Mouse (Mus musculus) layer of hippocampus, adult 2 months (tissue): ENCODE results near the gene Acsm2. TPM values are rescaled to one million over a fixed set of nuclear protein-coding genes. Genes with fewer than 3 reads are reported as not detected.
A peak's percentile ranks its signal among the peaks of the same experiment; 100 is the strongest.

ENCODE experiments used
- DNase-seq, 2 experiments: peaks; one replicate each; pipeline ENCODE4 v3.0.0; 2022; ENCODE audit warnings: low spot score in 2 of 2
- H3K27ac ChIP-seq: fragments of 200-600 bp; 2 replicates; pipeline ENCODE4 v1.8.1; 2022
- H3K4me3 ChIP-seq: fragments of 200-600 bp; 2 replicates; pipeline ENCODE4 v1.8.1; 2022; ENCODE audit warnings: mild to moderate bottlenecking
- CTCF ChIP-seq: fragments of 200-600 bp; conservative IDR thresholded peaks from 2 replicates; pipeline ENCODE4 v1.8.1; 2022; ENCODE audit warnings: antibody characterized with exemption, mild to moderate bottlenecking, moderate library complexity
- long read RNA-seq, 2 experiments: library from polyadenylated mRNA; stranded (forward); transcript quantifications; one replicate each; pipeline ENCODE4 v2.0.0; 2021; ENCODE audit warnings: borderline mapping rate in 2 of 2
- total RNA-seq, 2 experiments: library from RNA; stranded (reverse); gene quantifications; 2 replicates each; pipeline ENCODE4 v1.2.3; 2021

Acsm2 gene
- not detected for total RNA-seq
- long read RNA-seq, experiment 1 = 0 reads
- long read RNA-seq, experiment 2 = 0 reads

DNA sequence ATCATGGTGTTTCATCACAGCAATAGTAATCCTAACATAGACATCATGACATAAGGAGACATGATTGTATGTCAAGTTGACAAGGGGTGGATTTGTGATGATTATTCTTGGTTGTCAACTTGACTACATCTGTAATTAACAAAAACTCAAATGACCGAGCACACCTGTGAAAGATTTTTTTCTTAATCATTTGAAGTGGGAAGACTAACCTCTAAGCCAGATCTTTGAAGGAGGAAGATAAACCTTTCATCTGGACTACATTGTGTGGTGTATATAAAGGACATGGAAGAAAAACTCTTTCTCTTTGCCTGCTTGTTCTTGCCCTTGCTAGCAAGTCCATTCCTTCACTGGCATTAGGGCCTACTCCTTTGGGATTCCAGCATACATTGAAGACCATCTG, at the start of gene Acsm2:
Gene Acsm2, plus strand, starts transcription at position 301 of the 400 bp plus-strand sequence.
- Histone ChIP-seq H3K27ac (no peak within 1 kb of the TSS), H3K4me3 (no peak within 1 kb of the TSS)
- DNase-seq = no peak
- TF ChIP-seq CTCF = no peak

DNA sequence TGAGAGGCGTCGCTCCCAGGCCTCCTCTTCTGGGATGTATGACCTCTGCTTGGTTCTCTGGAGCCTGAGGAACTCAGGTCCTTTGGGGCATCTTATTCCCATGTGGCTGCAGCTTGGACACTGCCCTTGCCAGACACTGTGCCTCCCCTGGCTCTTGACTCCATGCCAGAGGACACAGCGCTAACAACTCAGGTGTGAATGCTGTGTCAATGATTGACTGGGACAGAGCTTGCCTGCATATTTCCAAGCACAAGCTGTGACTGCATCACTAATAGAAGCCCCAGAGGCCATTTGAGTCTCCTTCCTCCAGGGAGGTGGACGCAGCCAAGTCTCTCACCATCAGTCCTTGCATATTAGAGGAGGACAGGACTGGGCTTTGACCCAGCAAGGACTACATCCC, 43.0 kb upstream of the Acsm2 start:
- H3K27ac ChIP-seq = no peak overlapping the region
- no peak for DNase-seq
- TF ChIP-seq CTCF = no peak
- no peak overlapping the region for H3K4me3 ChIP-seq

DNA sequence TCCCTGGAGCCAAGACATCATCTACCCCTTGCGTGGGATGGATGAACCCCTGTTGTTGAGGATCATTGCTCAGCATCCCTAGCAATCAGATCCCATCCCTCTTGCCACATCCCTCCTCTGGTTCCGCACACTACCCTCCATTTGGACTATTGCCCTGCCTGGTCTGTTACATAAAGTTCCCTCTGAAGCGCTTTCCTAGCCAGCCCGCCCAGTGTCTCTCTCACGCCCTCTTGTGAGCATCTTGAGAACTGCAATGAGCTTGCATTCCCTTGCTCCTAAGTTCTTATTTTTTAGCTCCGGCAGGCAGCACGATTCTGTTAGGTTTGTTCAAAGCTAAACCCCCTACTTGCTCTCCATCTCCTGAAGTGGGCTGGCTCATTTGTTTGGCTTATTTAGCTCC, 41.1 kb upstream of the Acsm2 start:
- peak; percentile 41 to 66 for DNase-seq
- H3K4me3 ChIP-seq = no peak overlapping the region
- peak; percentile 92 for TF ChIP-seq CTCF
- H3K27ac ChIP-seq = no peak overlapping the region

DNA sequence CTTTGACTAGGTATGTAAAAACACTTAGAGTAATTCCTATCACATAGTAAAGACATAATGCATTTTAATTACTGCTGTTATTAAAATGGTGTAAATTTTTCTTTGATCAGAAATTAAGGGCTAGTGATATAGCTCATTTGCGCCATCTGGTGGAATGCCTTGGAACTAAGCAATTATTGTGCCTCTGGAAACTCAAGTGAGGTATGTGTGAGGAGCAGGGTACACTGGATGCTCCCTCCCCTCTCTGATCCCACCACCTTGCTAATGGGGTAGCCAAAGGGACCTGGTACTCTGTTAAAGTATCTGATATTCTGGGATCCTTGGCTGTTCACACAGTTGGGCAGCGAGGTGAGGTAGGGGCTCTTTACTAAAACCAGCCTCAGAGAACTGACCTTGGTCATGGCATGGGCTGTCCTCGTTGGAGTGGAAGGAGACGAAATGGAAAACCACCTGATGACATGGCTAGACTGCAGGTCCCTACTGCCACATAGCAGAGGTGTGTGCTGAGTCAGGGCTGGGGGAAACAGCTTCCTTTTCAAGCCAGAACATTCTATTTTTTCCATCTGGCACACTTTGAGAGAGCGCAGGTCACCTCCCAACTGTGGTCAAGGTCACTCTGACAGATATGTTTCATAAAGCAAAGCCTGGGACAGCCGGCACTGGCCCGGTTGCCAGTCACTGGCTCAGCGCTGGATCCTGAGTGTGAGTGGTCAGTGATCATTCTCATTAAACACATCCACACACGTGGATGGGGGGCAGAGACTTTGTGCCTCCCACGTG, 38.5 kb upstream of the Acsm2 start:
- peak; percentile 90 for TF ChIP-seq CTCF
- no peak overlapping the region for H3K27ac ChIP-seq
- DNase-seq = peak; percentile 14 to 67

DNA sequence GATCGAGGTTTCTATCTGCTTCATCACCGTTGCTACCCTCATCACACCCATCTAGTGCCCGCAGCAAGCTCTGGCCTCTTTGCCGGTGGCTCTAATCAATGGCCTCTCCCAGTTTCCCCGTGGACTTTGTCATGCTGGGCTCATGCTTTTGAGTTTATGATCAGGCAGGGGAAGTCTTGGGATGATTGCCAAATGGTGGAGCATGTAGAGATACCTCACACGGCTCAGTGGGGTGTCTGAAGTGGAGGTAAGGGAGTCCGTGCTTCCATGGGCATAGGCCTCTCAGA, 37.9 kb upstream of the Acsm2 start:
- Histone ChIP-seq H3K4me3 (no peak overlapping the region), H3K27ac (no peak overlapping the region)
- TF ChIP-seq CTCF = no peak
- DNase-seq = no peak

More for the DNA sequence above, 38.5 kb upstream of the Acsm2 start:
- no peak overlapping the region for H3K4me3 ChIP-seq

DNA sequence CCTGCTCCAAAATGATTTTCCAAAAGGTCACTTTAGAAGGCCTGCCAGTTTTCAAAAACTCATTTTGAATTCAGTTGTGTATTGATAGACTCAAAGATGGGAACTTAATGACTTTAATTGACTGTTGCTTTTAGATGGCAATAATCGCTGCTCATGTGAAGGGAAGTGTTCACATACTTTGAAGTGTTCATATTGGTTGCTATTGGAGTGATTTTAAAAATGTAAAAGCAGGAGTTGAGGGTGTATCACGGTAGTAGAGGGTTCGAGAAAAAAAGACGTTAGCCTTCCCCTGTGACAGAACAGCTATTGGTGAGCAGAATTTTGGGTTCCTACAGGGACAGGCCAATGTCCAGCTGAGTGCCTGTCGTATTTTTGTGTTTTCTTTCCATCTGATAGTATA, 35.0 kb upstream of the Acsm2 start, which contains the start of gene Acsm5:
Gene Acsm5, plus strand, starts transcription at position 301 of the 400 bp plus-strand sequence.
- Histone ChIP-seq H3K27ac (no peak within 1 kb of the TSS), H3K4me3 (no peak within 1 kb of the TSS)
- TF ChIP-seq CTCF = no peak
- no peak for DNase-seq

DNA sequence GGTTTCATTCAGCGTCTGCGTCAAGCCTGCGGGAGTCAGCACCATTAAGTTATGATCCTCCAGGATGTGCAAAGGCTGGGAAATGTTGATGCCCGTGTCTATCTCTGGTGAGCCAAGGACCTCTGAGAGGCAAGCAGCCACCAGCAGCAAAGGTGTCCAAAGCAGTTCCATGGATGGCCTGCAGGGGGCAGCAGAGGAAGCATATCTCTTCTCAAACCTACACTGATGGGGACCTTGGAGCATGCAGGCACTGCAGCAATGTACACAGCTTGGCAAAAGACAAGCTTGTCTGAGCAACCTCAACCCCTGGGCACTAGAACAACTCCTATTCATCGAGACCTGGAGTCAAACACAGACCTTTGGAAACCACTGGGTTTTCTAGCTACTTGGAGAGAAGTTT, 34.5 kb upstream of the Acsm2 start:
- Histone ChIP-seq H3K4me3 (no peak overlapping the region), H3K27ac (no peak overlapping the region)
- peak; percentile 98 for TF ChIP-seq CTCF
- peak; percentile 66 to 90 for DNase-seq

DNA sequence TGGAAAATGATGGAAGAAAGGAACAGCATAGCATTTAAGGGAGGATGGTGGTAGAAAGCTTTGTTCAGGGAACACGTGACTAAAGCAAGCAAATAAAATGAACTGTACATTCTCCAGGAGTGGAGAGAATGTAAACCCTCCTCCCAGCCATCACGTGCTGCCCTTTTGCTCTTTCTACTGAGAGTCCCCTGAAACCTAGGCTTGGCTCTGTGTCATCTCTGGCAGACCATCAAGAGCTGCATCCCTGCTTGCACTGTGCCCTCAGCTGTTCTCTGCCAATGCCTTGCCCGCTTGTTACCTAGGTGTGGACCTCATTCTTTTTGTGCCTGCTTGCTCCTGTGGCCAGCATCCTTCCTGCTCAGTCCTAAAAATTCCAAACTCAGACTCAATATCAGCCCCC, 32.3 kb upstream of the Acsm2 start:
- TF ChIP-seq CTCF = no peak

DNA sequence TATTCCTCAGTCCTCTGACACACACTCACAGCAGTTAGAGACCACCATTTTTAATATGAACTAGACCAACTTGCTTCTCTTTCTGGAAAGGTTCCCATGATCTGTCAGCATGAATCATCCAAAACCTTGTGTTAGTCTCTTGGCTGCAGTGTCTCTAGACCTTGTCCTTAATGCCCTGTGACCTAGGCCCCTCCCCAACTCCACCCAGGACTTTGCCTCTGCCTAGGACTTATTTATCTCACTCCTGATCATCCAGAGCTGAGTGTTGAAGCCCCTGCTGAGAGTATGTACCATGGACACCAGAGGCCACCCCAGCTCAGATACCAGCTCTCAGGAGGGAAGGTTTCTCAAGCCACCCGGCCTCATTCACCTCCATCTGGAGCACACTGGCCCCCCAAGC, 31.8 kb upstream of the Acsm2 start:
- Histone ChIP-seq H3K4me3 (no peak overlapping the region), H3K27ac (no peak overlapping the region)
- no peak for DNase-seq
- no peak for TF ChIP-seq CTCF

More for the DNA sequence above, 32.3 kb upstream of the Acsm2 start:
- H3K4me3 ChIP-seq = no peak overlapping the region
- no peak for DNase-seq
- no peak overlapping the region for H3K27ac ChIP-seq

DNA sequence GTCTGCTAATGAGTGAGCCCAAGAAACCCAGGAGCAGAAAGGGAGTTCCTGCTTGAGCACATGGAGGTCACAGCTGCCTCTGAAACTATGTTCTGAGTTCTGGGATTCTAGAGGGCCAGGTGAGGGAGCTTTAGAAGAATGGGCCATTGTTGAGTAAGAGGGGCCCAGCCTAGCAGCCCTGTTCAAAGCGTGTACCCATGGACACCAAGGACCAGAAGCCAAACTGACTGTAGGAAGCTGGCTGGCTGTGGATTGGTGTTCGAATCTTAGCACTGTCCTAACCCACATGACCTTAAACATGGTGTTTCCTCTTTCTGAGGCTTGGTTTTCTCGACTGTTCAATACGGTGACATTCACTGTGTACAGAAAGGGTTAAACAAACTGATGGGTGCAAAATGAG, 30.8 kb upstream of the Acsm2 start, which contains the start of gene Pdilt:
Gene Pdilt, minus strand, starts transcription at position 101 of the 400 bp plus-strand sequence.
- no peak within 1 kb of the TSS for H3K4me3 ChIP-seq
- no peak for DNase-seq
- no peak for TF ChIP-seq CTCF
- no peak within 1 kb of the TSS for H3K27ac ChIP-seq

DNA sequence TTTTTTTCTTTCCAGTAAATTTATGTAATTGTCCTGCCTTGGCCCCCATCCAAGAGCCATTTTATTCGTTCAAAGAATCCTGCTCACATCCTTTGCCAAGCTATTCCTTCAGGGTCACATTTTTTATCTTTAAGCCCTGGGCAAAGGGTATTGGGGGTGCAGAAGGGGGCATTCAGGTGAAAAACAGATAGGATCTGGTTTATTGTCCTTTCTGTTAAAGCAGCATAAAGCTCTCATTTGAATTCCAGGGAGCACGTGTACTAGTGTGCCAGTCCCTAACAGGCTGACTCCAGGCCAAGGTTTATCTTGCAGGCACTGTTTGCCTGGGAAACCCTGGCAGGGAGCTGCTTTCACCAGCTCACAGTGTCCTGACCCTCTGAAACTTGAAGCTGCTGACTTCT, 28.3 kb upstream of the Acsm2 start:
- no peak for DNase-seq
- TF ChIP-seq CTCF = no peak
- no peak overlapping the region for H3K27ac ChIP-seq
- H3K4me3 ChIP-seq = no peak overlapping the region

DNA sequence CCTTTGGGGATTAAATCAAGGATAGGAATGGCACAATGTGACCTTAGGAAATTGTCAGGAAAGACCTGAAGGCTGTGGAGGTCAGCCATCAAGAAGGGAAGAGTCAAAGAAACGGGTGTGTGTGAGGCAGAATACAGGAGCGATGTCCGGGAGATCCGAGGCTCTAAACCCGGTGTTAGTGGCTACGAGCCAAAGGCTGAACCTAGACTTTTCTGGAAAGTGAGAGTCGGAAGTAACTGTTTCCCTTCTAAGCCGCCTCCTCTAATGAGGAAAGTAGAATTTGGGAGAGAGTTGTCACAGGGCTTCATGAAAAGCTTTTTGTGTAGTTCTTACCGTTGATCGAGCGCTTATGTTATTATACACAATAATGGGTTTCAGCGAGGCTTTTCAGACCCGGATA, 27.7 kb upstream of the Acsm2 start:
- Histone ChIP-seq H3K4me3 (peak overlapping the region; percentile 3; the same call in 1 of the 2 replicates), H3K27ac (no peak overlapping the region)
- no peak for DNase-seq
- no peak for TF ChIP-seq CTCF

DNA sequence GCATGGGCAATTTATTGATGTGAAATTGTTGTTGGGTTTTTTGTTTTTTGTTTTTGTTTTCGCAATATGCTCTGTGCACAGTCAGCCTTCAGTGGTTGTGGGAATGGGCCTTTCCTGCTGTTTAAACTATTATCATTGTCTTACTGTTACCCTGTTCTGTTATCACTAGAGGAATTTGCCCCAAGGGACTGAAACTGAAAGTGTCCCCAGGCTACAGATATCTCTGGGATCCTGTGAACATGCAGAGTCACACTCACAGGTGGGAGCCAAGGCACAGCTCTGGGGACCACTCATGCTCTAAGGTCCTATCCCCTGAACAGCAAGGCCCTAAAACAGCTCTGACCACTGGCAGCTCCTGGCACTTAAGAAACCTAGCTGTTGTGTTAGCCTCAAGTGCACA, 27.0 kb upstream of the Acsm2 start:
- TF ChIP-seq CTCF = no peak

DNA sequence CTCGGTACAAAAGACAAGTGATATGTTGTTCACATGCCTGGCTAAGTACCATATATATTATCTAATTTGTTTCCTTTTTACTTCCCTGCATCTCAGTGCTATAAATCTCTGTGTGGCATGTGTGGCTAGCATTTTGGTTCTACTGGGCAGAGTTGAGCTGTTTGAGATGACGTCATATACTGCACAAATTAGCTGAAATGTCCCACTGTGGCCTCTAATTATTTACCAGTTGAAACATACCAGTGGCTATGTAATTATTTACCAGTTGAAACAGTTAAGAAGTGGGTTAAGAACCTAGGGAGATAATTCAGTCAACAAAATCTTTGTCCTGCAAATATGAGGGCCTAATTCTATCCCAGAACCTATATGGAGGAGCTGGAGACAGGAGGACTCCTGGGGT, 26.6 kb upstream of the Acsm2 start:
- no peak for DNase-seq
- no peak overlapping the region for H3K27ac ChIP-seq
- no peak for TF ChIP-seq CTCF
- H3K4me3 ChIP-seq = no peak overlapping the region

More for the DNA sequence above, 27.0 kb upstream of the Acsm2 start:
- DNase-seq = no peak
- H3K4me3 ChIP-seq = no peak overlapping the region
- no peak overlapping the region for H3K27ac ChIP-seq
